Mouse (Mus musculus) spleen, adult 2 months (tissue): Measurements from ENCODE around the gene Dnah11.

Experiments used
- CTCF ChIP-seq: fragments of 200-500 bp; IDR thresholded peaks from 2 replicates; pipeline ENCODE4 v1.5.1; 2011; ENCODE audit warnings: mild to moderate bottlenecking, inconsistent platforms; ENCODE audit not compliant: insufficient read depth, insufficient read length, insufficient replicate concordance; ENCODE audit errors: extremely low read depth
- POLR2A ChIP-seq: fragments of 200-500 bp; IDR thresholded peaks from 2 replicates; pipeline ENCODE4 v1.6.1; 2011; ENCODE audit warnings: low read depth, low read length, inconsistent platforms

GRCm38 (mm10) chr12:118189535-118189934, 9.3 kb downstream of the Dnah11 start:
- TF ChIP-seq CTCF (no peak), POLR2A (no peak)
